Mouse (Mus musculus): ENCODE data around the gene Cacnb4.

Cacnb4 gene

DNA sequence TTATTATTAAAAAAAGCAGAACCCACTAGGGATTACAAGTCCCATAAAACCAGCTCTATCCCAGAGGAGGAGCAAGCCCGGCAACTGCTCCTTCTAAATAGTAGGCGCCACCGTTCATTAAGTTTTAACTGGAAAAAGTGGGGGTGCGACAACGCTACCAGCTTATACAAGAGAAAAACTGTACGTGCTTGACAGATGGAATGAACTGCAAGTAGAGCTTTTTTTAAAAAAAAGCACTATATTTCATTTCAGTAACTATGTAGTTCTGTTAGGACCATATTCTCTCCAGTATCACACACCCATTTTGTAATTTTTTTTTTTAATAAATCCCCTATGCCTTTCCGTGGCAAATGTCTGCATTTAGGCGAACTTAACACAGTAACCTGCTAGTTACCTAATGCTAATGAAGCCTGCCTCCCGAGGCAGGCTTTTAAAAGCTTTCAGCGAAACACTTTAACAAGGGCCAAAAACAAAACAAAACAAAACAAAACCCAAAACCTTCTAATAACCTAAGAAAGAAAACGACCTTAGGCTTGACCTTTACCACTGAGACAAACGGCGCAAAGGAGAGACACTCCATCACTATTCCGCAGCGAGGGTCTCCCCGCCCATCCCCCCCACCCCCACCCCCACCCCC is 252.9 kb downstream of the Cacnb4 start:
- in situ Hi-C loops (cut with MboI, MseI): no loop called here

GRCm38 (mm10) chr2:52422871-52423610 is 253.6 kb downstream of the Cacnb4 start:
- in situ Hi-C loops (cut with MboI, MseI): no loop called here

DNA sequence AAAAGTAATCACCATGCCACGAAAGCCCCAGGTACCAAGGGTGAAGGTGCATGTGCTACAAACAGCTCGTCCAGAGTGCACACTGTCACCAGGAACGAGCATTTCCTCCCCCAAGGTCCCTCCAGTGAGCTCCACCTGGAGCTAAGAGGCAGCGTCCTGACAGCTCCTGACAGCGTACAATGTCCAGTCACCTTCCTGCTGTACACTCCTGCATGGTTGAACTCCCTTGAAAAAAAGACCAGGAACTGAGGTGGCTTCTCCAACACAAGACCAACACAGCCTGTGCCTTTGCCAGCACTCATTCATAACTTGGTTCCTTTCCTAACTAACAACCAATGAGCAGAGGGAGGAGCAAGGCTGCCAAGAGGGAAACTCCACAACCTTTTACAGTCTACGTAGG is 255.4 kb downstream of the Cacnb4 start:
- in situ Hi-C loops (cut with MboI, MseI): no loop called here

- in situ Hi-C loops (cut with MboI, MseI): no loop called here
Measured at GRCm38 (mm10) chr2:52420001-52420710, 256.5 kb downstream of the Cacnb4 start.

DNA sequence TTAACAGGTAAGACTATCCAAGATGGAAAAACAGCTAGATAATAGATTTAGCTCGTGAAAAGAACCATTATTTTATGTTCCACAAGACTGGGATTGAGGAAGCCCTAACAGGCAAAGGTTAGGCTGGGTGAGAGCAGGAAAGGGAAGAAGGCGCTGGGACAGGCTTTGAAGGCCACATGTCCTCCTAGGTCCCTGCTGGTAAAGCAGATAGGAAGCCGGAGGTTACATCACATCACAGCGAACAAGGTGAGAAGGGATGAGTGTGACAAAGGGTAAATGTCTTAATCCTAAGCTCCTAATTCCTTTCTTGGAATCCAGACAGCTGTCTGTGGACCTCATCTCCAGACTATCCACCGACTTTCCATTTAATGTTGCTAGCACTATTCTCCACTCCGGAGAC is 257.3 kb downstream of the Cacnb4 start:
- in situ Hi-C loops (cut with MboI, MseI): no loop called here

DNA sequence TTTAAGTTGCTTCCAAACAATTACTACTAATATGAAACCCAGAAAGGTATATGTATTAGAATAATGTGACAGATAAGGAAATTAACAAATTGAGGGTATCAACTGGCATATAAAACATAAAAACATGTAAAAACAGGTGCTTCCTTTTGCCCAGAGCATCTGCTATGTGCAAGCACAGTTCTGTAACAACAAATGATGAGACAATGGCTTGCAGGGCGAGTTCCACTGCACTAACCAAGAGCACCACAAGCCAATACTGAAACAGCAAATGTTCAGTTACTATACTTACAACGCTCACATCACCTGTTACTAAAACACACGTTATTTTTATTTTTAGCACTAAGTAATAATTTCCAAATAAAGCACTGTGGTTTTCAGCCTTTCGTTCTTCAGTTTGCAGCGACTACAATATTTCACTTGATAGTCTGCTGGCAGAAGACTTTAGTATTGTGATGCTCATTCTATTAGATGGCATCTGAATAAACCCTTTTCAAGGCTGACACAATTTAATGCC is 264.1 kb downstream of the Cacnb4 start:
- in situ Hi-C loops (cut with MboI, MseI): no loop called here

DNA sequence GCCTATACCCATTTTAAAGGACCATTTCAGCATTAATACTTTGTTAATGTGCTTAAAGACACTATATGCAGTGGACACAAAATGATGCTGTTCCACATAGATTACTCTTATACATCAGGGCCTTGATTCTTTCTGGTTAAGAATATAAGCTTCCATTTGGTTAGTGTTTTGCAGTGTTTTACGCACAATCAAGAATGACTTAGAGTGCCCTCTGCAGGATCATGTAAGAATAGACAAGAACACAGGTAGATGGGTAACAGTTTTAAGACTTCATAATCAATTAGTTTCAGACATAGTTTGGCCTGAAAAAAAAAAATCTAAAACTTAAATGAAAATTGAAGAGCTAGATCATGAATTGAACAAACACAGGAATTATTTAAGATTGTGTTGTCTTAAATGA is 270.2 kb downstream of the Cacnb4 start:
- in situ Hi-C loops (cut with MboI, MseI): loop anchor here (5.0 kb wide), 1 partner anchor 94 kb away; no protein-coding TSS in a partner anchor

GRCm38 (mm10) chr2:52405238-52405637 is 271.4 kb downstream of the Cacnb4 start:
- in situ Hi-C loops (cut with MboI, MseI): loop anchor here (5.0 kb wide), 1 partner anchor 93 kb away; no protein-coding TSS in a partner anchor

DNA sequence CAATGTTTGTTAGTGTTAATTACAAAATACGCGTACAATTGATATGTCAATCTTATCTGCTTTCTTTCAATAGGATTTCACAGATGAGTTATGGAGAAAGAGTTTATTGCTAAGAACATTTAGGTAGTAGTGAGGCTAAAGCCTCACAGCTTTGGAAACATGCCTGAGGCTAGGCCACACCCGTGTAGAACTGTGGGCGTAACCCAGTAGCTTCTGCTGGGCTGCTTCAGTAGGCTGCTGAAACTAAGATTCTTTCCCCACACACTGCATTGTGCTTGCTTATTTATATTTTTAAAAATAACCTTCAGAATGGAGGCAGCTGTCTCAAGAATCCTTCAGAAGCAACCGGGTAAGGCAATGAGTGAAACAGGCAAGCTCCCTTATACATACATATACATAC is 282.1 kb downstream of the Cacnb4 start:
- in situ Hi-C loops (cut with MboI, MseI): no loop called here

GRCm38 (mm10) chr2:52390415-52390975 is 286.1 kb downstream of the Cacnb4 start:
- in situ Hi-C loops (cut with MboI, MseI): no loop called here

DNA sequence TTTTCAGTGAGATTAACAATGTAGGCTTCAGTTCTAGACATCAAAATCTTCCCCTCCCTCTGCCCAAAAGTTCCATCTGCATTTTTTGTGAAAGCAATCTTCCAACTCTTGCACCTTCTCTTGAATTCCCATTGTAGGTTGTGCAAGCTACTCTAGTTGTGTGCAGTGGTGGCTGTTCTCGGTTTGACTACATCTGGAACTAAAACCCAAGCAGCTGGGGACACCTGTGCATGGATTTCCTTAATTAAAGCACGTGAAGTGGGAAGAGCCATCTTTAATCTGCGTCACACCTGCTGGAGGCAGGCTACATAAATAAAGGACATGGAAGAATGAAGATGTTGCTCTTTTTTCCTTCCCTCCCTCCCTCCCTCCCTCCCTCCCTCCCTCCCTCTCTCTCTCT is 286.7 kb downstream of the Cacnb4 start:
- in situ Hi-C loops (cut with MboI, MseI): no loop called here

DNA sequence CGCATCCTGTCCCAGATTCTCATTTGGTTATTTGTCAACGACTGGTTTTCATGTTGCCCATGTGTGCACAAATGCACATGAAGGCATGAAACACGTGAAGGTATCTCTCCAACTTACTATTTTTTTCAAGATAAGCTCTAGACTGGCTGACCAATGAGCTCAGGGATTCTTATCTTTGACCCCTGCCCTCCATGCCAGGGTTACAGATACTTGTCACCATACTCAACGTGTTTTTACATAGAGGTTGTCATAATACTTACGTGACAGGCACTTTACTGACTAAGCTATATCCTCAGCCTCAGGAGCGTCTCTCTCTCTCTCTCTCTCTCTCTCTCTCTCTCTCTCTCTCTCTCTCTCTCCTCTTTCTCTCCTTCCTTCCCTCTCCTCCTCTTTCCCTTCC is 290.2 kb downstream of the Cacnb4 start:
- in situ Hi-C loops (cut with MboI, MseI): no loop called here

GRCm38 (mm10) chr2:52386037-52386436 is 290.6 kb downstream of the Cacnb4 start:
- in situ Hi-C loops (cut with MboI, MseI): no loop called here

- in situ Hi-C loops (cut with MboI, MseI): no loop called here
Measured at GRCm38 (mm10) chr2:52378848-52379261, 297.8 kb downstream of the Cacnb4 start.

DNA sequence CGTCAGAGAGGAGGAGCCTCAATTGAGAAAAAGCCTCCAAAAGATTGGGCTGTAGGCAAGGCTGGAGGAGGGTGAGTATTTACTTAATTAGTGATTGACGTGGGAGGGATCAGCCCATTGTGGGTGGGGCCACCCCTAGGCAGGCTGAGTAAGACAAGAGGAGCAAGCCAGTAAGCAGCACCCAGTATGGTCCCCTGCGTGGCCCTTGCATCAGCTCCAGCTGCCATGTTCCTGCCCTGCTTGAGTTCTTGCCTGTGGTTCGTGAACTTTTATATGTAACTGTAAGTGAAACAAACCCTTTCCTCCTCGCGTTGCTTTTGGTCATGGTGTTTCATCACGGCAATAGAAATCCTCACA is 298.2 kb downstream of the Cacnb4 start, which contains the start of gene Neb:
Gene Neb, minus strand, starts transcription at position 27 of the 357 bp plus-strand sequence.
- in situ Hi-C loops (cut with MboI, MseI): no loop called here
